Mouse (Mus musculus) E14TG2a.4 (cell line): ENCODE results near the gene Prr23a3.

Experiments used
- H3K27me3 ChIP-seq: 2 replicates; pipeline ENCODE4 v1.6.1; 2014; ENCODE audit warnings: low read length, control low read depth; ENCODE audit not compliant: insufficient read depth
- H3K36me3 ChIP-seq: 2 replicates; pipeline ENCODE4 v1.6.1; 2014; ENCODE audit warnings: low read length, control low read depth; ENCODE audit not compliant: insufficient read depth
- H3K4me1 ChIP-seq: replicated peaks from 2 replicates; pipeline ENCODE4 v1.6.1; 2014; ENCODE audit warnings: low read depth, low read length, control low read depth
- H3K4me3 ChIP-seq: replicated peaks from 2 replicates; pipeline ENCODE4 v1.5.1; 2014; ENCODE audit warnings: mild to moderate bottlenecking, low read length
- H3K9me3 ChIP-seq: 2 replicates; pipeline ENCODE4 v1.6.1; 2014; ENCODE audit warnings: low read length, control low read depth
- CTCF ChIP-seq: conservative IDR thresholded peaks from 2 replicates; pipeline ENCODE4 v1.5.1; 2014; ENCODE audit warnings: low read length
- NANOG ChIP-seq: IDR thresholded peaks from 2 replicates; pipeline ENCODE4 v1.6.1; 2014; ENCODE audit warnings: borderline replicate concordance, low read length, mixed read lengths
- POU5F1 ChIP-seq: IDR thresholded peaks from 2 replicates; pipeline ENCODE4 v1.6.1; 2014; ENCODE audit warnings: low read length, borderline replicate concordance

The Prr23a3 gene

DNA sequence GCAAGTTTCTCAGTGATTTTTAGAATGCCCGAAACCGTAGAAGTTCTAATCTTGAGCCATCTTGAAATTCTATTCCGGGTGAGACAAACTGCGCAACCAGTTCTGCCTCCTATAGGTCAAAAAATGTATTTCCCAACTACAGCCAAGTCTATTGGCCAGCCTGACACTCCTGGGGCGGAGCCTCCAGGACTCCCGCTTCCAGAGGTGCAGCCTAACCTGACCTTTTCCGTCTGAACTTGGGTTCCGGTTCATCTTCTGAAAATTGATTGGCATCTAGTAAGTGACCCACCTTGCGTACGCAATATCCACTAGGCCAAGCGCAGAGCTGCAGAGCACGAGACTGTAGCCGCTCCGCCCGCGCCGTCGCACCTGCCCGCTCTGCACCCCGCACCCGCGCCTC is at the start of gene Prr23a3:
Gene Prr23a3, plus strand, starts transcription at position 197 of the 400 bp plus-strand sequence.
- H3K36me3 ChIP-seq, result 0 out of 2 replicates have a peak, but pooled peaks cover 6% of the 10 kb centered on the region
- TF ChIP-seq POU5F1 (no peak), CTCF (peak; percentile 26), NANOG (no peak)
- no peaks in the 10 kb centered on the region for H3K9me3 ChIP-seq
- peak within 1 kb of the TSS; percentile 81 for H3K4me3 ChIP-seq
- peaks cover 16% of the 10 kb centered on the region for H3K4me1 ChIP-seq
- peaks cover 17% of the 10 kb centered on the region for H3K27me3 ChIP-seq

DNA sequence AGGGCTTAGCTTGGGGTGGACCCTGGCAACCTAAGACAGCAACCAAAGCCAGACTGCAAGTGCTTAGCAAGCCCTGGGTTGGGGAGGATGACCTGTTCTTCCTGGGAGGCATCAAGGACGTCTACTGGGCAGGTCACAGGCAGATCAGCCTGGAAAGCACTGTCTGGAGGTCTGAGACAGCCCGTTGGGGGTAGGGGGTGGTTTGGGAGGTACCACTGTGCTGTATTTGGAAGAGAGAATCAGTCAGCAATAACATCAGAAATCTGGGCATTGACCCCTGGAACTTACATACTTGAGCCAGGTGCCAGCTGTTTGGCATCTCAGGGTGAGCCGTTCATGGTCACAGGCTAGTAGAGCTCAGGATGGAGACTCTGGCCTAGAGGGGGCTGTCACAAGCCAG is 48.5 kb upstream of the Prr23a3 start:
- no peak overlapping the region for H3K4me3 ChIP-seq
- no peak for TF ChIP-seq NANOG
- TF ChIP-seq POU5F1, result no peak
- TF ChIP-seq CTCF, result no peak
- no peaks in the 10 kb centered on the region for H3K36me3 ChIP-seq
- peaks cover 2% of the 10 kb centered on the region; the same call in 1 of the 2 replicates for H3K27me3 ChIP-seq
- no peaks in the 10 kb centered on the region for H3K9me3 ChIP-seq
- no peaks in the 10 kb centered on the region for H3K4me1 ChIP-seq

DNA sequence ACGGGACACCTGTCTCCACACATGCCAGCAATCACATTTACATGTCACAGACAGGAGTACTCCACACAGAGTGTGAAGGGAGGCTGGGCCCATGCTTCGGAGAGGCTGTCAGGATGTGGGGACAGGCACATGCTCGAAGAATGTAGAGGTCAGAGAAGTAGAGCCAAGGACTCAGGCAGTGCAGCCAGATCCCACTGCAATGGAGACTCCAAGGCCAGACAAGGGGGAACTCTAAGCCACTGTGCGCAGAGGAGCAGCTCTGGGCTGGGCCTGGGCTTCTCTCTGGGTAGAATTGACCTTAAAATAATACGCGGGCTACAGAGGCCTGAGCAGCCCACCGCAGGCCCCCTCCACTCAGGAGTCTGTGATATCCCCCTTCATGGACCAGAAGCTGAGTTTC is 47.0 kb upstream of the Prr23a3 start:
- Histone ChIP-seq H3K4me3 (no peak overlapping the region), H3K27me3 (peaks cover 2% of the 10 kb centered on the region; the same call in 1 of the 2 replicates), H3K36me3 (no peaks in the 10 kb centered on the region), H3K4me1 (no peaks in the 10 kb centered on the region), H3K9me3 (no peaks in the 10 kb centered on the region)
- no peak for TF ChIP-seq CTCF
- TF ChIP-seq POU5F1, result no peak
- no peak for TF ChIP-seq NANOG

DNA sequence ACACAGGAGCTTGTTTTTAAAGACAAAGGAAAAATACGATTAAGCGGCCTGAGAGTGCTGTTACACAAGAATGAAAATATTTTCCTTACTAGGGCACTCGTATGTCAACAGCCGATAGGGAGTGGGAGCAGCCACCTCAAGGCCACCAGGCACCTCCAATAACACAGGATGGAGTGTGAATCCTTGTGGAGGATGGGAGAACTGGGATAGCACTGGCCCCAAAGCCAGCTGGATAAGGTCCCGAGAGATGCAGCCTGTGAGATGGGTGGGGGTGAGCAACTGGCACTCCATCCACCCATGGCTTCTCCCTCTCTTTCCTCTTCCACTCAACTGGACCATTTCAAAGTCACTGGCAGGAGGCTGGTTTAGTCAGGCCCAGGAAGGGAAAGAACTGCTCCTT is 45.6 kb upstream of the Prr23a3 start:
- H3K36me3 ChIP-seq, result no peaks in the 10 kb centered on the region
- no peaks in the 10 kb centered on the region for H3K9me3 ChIP-seq
- no peaks in the 10 kb centered on the region for H3K4me1 ChIP-seq
- H3K27me3 ChIP-seq, result no peaks in the 10 kb centered on the region; the same call in 1 of the 2 replicates
- TF ChIP-seq NANOG (no peak), POU5F1 (no peak), CTCF (no peak)
- no peak overlapping the region for H3K4me3 ChIP-seq

DNA sequence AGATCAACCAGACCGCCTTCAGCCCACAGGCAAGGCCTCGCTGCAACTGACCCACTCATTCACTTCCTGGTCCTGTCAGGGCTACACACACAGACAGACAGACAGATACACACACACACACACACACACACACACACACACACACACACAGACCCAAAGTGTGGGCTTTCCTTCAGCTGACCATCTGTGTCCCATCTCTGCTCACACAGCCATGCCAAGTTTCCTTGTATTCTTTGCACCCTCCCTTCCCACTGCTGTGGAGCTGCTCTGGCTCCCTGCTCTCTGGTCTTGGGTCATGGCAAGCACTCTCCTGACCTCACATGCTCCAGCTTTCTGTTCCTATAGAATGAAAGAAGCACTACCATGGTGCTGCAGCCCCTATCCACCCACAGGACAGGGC is 45.1 kb upstream of the Prr23a3 start:
- H3K27me3 ChIP-seq, result no peaks in the 10 kb centered on the region; the same call in 1 of the 2 replicates
- no peaks in the 10 kb centered on the region for H3K36me3 ChIP-seq
- no peaks in the 10 kb centered on the region for H3K9me3 ChIP-seq
- no peaks in the 10 kb centered on the region for H3K4me1 ChIP-seq
- no peak for TF ChIP-seq POU5F1
- no peak for TF ChIP-seq CTCF
- TF ChIP-seq NANOG, result no peak
- H3K4me3 ChIP-seq, result no peak overlapping the region

DNA sequence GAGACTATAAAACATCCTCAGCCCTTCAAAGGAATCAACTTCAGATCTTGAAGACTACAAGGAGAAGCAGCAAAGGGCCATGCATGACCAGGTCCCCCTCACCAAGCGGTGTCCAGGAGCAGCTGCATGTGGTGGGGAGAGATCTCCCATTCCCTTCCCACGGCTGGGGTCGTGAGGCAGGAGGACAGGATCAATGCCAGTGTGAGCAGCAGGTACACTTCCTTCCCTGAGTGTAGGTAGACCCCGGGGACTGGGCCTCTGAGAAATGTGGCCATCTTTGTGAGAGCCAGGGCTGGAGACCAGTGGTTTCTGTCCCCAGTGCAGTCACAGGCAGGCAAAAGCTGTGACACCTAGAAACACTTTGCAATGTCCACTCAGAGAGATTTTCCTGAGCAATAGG is 44.1 kb upstream of the Prr23a3 start:
- Histone ChIP-seq H3K36me3 (no peaks in the 10 kb centered on the region), H3K27me3 (no peaks in the 10 kb centered on the region; the same call in 1 of the 2 replicates), H3K9me3 (no peaks in the 10 kb centered on the region), H3K4me3 (no peak overlapping the region), H3K4me1 (no peaks in the 10 kb centered on the region)
- no peak for TF ChIP-seq NANOG
- no peak for TF ChIP-seq POU5F1
- no peak for TF ChIP-seq CTCF

DNA sequence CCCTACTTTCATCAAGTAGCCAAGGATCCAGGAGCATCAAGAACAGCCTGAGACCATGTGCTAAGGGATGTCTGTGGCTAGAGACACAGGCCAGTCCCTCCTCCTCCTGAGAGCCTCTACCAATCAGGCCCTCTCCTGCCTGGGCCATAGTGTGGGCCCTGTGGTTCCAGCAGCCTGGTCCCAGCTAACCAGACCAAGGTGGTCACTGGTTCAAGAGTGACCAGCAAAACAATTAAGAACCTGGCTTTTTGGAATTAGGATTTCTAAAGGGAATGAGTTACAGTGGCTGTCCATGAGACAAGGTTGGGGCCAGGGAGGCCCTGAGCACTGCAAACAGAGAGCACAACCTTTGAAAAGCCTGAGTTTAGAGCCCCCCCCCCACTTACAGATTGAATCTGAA is 43.5 kb upstream of the Prr23a3 start:
- no peaks in the 10 kb centered on the region; the same call in 1 of the 2 replicates for H3K27me3 ChIP-seq

DNA sequence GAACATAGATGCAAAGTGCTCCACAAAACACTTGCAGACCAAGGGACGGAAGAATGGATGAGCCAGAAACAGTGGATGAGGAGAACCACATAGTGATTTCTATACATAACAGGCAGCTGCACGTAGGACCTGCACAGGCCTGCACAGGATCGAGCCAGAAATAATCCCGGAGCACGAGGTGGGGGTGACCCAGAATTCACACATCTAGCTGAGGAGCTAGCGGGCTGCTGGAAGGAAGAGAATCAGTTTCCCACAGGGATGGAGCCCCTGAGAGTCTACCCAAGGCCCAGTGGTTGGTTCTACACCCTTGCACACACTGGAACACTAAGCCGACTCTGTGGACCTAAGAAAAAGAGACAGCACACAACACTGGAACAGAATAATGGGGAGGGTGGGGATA is 40.8 kb upstream of the Prr23a3 start:
- no peak overlapping the region for H3K4me3 ChIP-seq
- TF ChIP-seq NANOG (no peak), CTCF (no peak), POU5F1 (no peak)
- H3K4me1 ChIP-seq, result no peaks in the 10 kb centered on the region
- no peaks in the 10 kb centered on the region for H3K36me3 ChIP-seq
- no peaks in the 10 kb centered on the region; the same call in 1 of the 2 replicates for H3K27me3 ChIP-seq
- no peaks in the 10 kb centered on the region for H3K9me3 ChIP-seq

More for the DNA sequence above, 43.5 kb upstream of the Prr23a3 start:
- Histone ChIP-seq H3K4me1 (no peaks in the 10 kb centered on the region), H3K4me3 (no peak overlapping the region), H3K36me3 (no peaks in the 10 kb centered on the region), H3K9me3 (no peaks in the 10 kb centered on the region)
- TF ChIP-seq POU5F1, result no peak

DNA sequence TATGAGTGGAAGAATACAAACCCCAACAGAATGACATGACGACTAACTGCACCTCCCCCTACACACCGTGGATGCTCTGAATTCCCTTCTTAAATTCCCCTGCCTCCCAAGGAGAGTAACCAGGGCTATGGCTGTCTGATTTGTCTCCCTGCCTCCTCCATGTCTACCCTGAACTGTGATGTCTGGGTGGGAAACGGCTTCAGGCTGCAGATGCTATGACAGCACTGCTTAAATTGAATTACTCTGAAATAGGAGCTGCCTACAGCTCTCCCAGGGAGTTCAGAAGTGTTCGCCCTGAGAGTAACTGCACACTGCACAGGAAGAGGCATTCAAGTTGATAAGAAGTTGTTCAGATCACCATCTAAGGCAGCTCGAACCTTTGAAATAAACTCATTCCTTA is 35.1 kb upstream of the Prr23a3 start:
- no peaks in the 10 kb centered on the region for H3K9me3 ChIP-seq
- H3K36me3 ChIP-seq, result no peaks in the 10 kb centered on the region
- no peaks in the 10 kb centered on the region for H3K4me1 ChIP-seq
- H3K4me3 ChIP-seq, result no peak overlapping the region
- TF ChIP-seq POU5F1 (no peak), CTCF (no peak), NANOG (no peak)
- H3K27me3 ChIP-seq, result no peaks in the 10 kb centered on the region; the same call in 1 of the 2 replicates
